Comparison of ENCODE assay signal across 10 mouse cellular contexts in the genomic region with DNA sequence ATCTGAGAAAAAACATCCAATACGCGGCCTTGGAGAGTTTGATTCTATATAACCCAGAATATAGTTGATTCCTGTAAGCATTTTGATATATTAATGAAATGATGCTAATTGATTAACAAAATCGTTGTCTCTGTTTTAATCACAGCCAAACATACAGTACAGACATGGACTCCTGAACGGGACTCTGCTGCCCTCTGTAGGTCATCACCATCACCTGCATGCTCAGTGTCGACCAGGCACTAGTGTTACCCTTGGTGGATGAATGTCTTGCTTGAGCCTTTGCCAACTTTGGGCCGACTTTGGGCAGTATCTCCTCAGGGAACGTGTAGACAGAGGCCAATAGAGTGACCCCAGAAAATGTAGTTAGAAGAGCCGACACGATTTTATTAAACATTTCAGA. TPM values are rescaled to one million over a fixed set of nuclear protein-coding genes. Genes with fewer than 3 reads are reported as not detected.
DNase-seq lines count a peak whose midpoint lies in the region; ATAC-seq and TF ChIP-seq lines count a peak whose summit lies in the region.
"Had no signal": no experiment of that assay in that cellular context is flagged by ENCODE, and none has a peak within 500 bp of the region (broad histone marks: within the 10 kb centered on the region; RNA-seq: fewer than 3 reads in every experiment).

No protein-coding gene starts in this region.

- 48% methylated on average over 9 of the region's 9 CpGs for WGBS in heart, postnatal 0 days
- 59% methylated on average over 9 of the region's 9 CpGs for WGBS in heart, embryonic 12.5 days
- WGBS in embryonic facial prominence, embryonic 11.5 days: 66% methylated on average over 9 of the region's 9 CpGs

- H3K9me3 ChIP-seq in heart, postnatal 0 days (replicated peaks; ENCODE audit: control insufficient read depth, low read length): no peaks in the 10 kb centered on the region
- H3K9me3 ChIP-seq in heart, embryonic 12.5 days (replicated peaks): no peaks in the 10 kb centered on the region
- H3K9me3 ChIP-seq in embryonic facial prominence, embryonic 11.5 days (replicated peaks; ENCODE audit: control insufficient read depth, low read length): no peaks in the 10 kb centered on the region
- H3K9me3 ChIP-seq: neural tube, embryonic 13.5 days had no signal

- no peak for ATAC-seq in heart, postnatal 0 days (ENCODE audit: insufficient read depth, low read depth)
- ATAC-seq in heart, embryonic 12.5 days (ENCODE audit: insufficient number of reproducible peaks, low FRiP score): no peak
- ATAC-seq in embryonic facial prominence, embryonic 11.5 days (replicated peaks; ENCODE audit: insufficient number of reproducible peaks, low FRiP score, low TSS enrichment, low read depth): no peak
- peak; percentile 40; the same call in 1 of the 2 replicates for ATAC-seq in megakaryocyte, adult 5-6 weeks (ENCODE audit: poor library complexity, severe bottlenecking)

- no peak overlapping the region for H3ac ChIP-seq in C2C12 (ENCODE audit: control insufficient read depth, insufficient read length, low read depth)

- no peaks in the 10 kb centered on the region for H3K79me2 ChIP-seq in C2C12 (ENCODE audit: control insufficient read depth, insufficient read depth)

- H3K4me3 ChIP-seq in heart, postnatal 0 days (ENCODE audit: low read depth, low read length): no peak overlapping the region
- no peak overlapping the region for H3K4me3 ChIP-seq in heart, embryonic 12.5 days
- no peak overlapping the region for H3K4me3 ChIP-seq in C2C12 (ENCODE audit: insufficient read depth, poor library complexity, severe bottlenecking)
- H3K4me3 ChIP-seq in embryonic facial prominence, embryonic 11.5 days (ENCODE audit: low read depth, low read length): no peak overlapping the region
- H3K4me3 ChIP-seq: neural tube, embryonic 13.5 days had no signal

- no peak for TF ChIP-seq EP300 in heart, postnatal 0 days (IDR thresholded peaks at IDR 0.05; ENCODE audit: low read depth)

- H3K79me3 ChIP-seq in C2C12 (ENCODE audit: low read depth): no peaks in the 10 kb centered on the region

- no peak overlapping the region for H3K27ac ChIP-seq in heart, postnatal 0 days (ENCODE audit: low read depth)
- no peak overlapping the region for H3K27ac ChIP-seq in heart, embryonic 12.5 days (ENCODE audit: poor library complexity, severe bottlenecking)
- no peak overlapping the region for H3K27ac ChIP-seq in embryonic facial prominence, embryonic 11.5 days (replicated peaks; ENCODE audit: low read depth, low read length)
- H3K27ac ChIP-seq: neural tube, embryonic 13.5 days had no signal

- H3K27me3 ChIP-seq in heart, postnatal 0 days (ENCODE audit: control insufficient read depth, insufficient read depth, low read length): no peaks in the 10 kb centered on the region
- H3K27me3 ChIP-seq in heart, embryonic 12.5 days (replicated peaks): no peaks in the 10 kb centered on the region
- no peaks in the 10 kb centered on the region for H3K27me3 ChIP-seq in C2C12 (ENCODE audit: control insufficient read depth, insufficient read depth, insufficient read length)
- H3K27me3 ChIP-seq in embryonic facial prominence, embryonic 11.5 days (ENCODE audit: control insufficient read depth, insufficient read depth, low read length): no peaks in the 10 kb centered on the region
- H3K27me3 ChIP-seq: neural tube, embryonic 13.5 days had no signal

- no peaks in the 10 kb centered on the region for H3K4me1 ChIP-seq in heart, postnatal 0 days (ENCODE audit: control insufficient read depth, insufficient read depth)
- H3K4me1 ChIP-seq in heart, embryonic 12.5 days (replicated peaks): no peaks in the 10 kb centered on the region
- H3K4me1 ChIP-seq in embryonic facial prominence, embryonic 11.5 days (ENCODE audit: control insufficient read depth, insufficient read depth, low read length): no peaks in the 10 kb centered on the region

- no peak overlapping the region for H3K4me2 ChIP-seq in heart, postnatal 0 days (ENCODE audit: low read depth, low read length)
- H3K4me2 ChIP-seq in heart, embryonic 12.5 days: no peak overlapping the region
- no peak overlapping the region for H3K4me2 ChIP-seq in embryonic facial prominence, embryonic 11.5 days (ENCODE audit: low read depth, low read length)
- H3K4me2 ChIP-seq: neural tube, embryonic 13.5 days had no signal

- no peak overlapping the region for H3K9ac ChIP-seq in heart, postnatal 0 days (replicated peaks; ENCODE audit: low read depth, low read length)
- H3K9ac ChIP-seq in heart, embryonic 12.5 days: no peak overlapping the region
- no peak overlapping the region for H3K9ac ChIP-seq in embryonic facial prominence, embryonic 11.5 days (replicated peaks; ENCODE audit: low read length)
- H3K9ac ChIP-seq: neural tube, embryonic 13.5 days had no signal

- peak; percentile 71 for TF ChIP-seq CTCF in heart, postnatal 0 days (IDR thresholded peaks at IDR 0.05; ENCODE audit: low read depth)
- TF ChIP-seq CTCF in C2C12 (IDR thresholded peaks at IDR 0.05; ENCODE audit: control insufficient read depth, insufficient read depth, insufficient read length): peak; percentile 20

- DNase-seq in heart, postnatal 0 days (ENCODE audit: low spot score): no peak
- DNase-seq in adrenal gland, adult 8-10 months: peak; percentile 26
- peak; percentile 68 for DNase-seq in embryonic facial prominence, embryonic 11.5 days (ENCODE audit: low spot score)
- peak; percentile 58 for DNase-seq in kidney, postnatal 10 days
- no peak for DNase-seq in Muller cell, postnatal 12 days (ENCODE audit: inconsistent ontology term)

- no peaks in the 10 kb centered on the region for H3K36me3 ChIP-seq in heart, postnatal 0 days (replicated peaks; ENCODE audit: control insufficient read depth, insufficient read depth, low read length)
- no peaks in the 10 kb centered on the region for H3K36me3 ChIP-seq in heart, embryonic 12.5 days
- H3K36me3 ChIP-seq in C2C12 (ENCODE audit: control insufficient read depth, insufficient read depth): no peaks in the 10 kb centered on the region
- no peaks in the 10 kb centered on the region for H3K36me3 ChIP-seq in embryonic facial prominence, embryonic 11.5 days (replicated peaks; ENCODE audit: control insufficient read depth, insufficient read depth, low read depth, low read length)
- H3K36me3 ChIP-seq: neural tube, embryonic 13.5 days had no signal

TF ChIP-seq in C2C12, 6 proteins besides CTCF, POLR2A, EP300 and RAD21:
- TF ChIP-seq USF1 (IDR thresholded peaks at IDR 0.05; ENCODE audit: low read depth): no peak
- no peak for TF ChIP-seq MYOD1 (IDR thresholded peaks at IDR 0.05; ENCODE audit: control insufficient read depth, insufficient read length, low read depth)
- TF ChIP-seq CEBPB (IDR thresholded peaks at IDR 0.05; ENCODE audit: low read depth): no peak
- no peak for TF ChIP-seq MYOG (IDR thresholded peaks at IDR 0.05; ENCODE audit: control insufficient read depth, extremely low read depth, insufficient read length)
- TF ChIP-seq FOSL1 (IDR thresholded peaks at IDR 0.05; ENCODE audit: insufficient read depth, low read length, poor library complexity, severe bottlenecking): no peak
- TF ChIP-seq MAX (IDR thresholded peaks at IDR 0.05): no peak

RNA-seq across cellular contexts. Expression of gene Krtap7-1, which starts 9.5 kb away (rescaled TPM):
- not detected in 2 replicates for total RNA-seq in heart, postnatal 0 days (2014; rRNA removed; ENCODE audit: low replicate concordance)
- polyA plus RNA-seq in heart, postnatal 0 days (2015; fragmentation: Nextera tagmentation; extraction: Ambion mirVana): not detected in 2 replicates
- polyA plus RNA-seq in heart, embryonic 12.5 days (2016; fragmentation: Nextera tagmentation; extraction: Ambion mirVana): not detected in 2 replicates
- polyA plus RNA-seq in C2C12 (2012; fragmentation: generic; extraction: Trizol): not detected
- not detected for total RNA-seq in adrenal gland, adult 8-10 months (2022)
- not detected in 2 replicates for polyA plus RNA-seq in embryonic facial prominence, embryonic 11.5 days (2014; fragmentation: Nextera tagmentation; extraction: Ambion mirVana)
- not detected in 2 replicates for total RNA-seq in megakaryocyte, adult 5-6 weeks (2015)
- not detected in 2 replicates for total RNA-seq in megakaryocyte, adult 5-6 weeks (2017)
- polyA plus RNA-seq: intestine, embryonic 14.5 days; neural tube, embryonic 13.5 days had no signal

RNA-seq across cellular contexts. Expression of gene Krtap8-1, which starts 29.9 kb away (rescaled TPM):
- not detected in 2 replicates for total RNA-seq in heart, postnatal 0 days (2014; rRNA removed; ENCODE audit: low replicate concordance)
- not detected in 2 replicates for polyA plus RNA-seq in heart, postnatal 0 days (2015; fragmentation: Nextera tagmentation; extraction: Ambion mirVana)
- polyA plus RNA-seq in heart, embryonic 12.5 days (2016; fragmentation: Nextera tagmentation; extraction: Ambion mirVana): not detected in 2 replicates
- polyA plus RNA-seq in C2C12 (2012; fragmentation: generic; extraction: Trizol): not detected
- not detected for total RNA-seq in adrenal gland, adult 8-10 months (2022)
- not detected in 2 replicates for polyA plus RNA-seq in embryonic facial prominence, embryonic 11.5 days (2014; fragmentation: Nextera tagmentation; extraction: Ambion mirVana)
- not detected in 2 replicates for total RNA-seq in megakaryocyte, adult 5-6 weeks (2015)
- total RNA-seq in megakaryocyte, adult 5-6 weeks (2017): not detected in 2 replicates
- polyA plus RNA-seq: intestine, embryonic 14.5 days; neural tube, embryonic 13.5 days had no signal

RNA-seq across cellular contexts. Expression of gene Krtap11-1, which starts 53.3 kb away (rescaled TPM):
- not detected in 2 replicates for total RNA-seq in heart, postnatal 0 days (2014; rRNA removed; ENCODE audit: low replicate concordance)
- not detected in 2 replicates for polyA plus RNA-seq in heart, postnatal 0 days (2015; fragmentation: Nextera tagmentation; extraction: Ambion mirVana)
- polyA plus RNA-seq in heart, embryonic 12.5 days (2016; fragmentation: Nextera tagmentation; extraction: Ambion mirVana): not detected in 2 replicates
- polyA plus RNA-seq in C2C12 (2012; fragmentation: generic; extraction: Trizol): not detected
- not detected for total RNA-seq in adrenal gland, adult 8-10 months (2022)
- polyA plus RNA-seq in embryonic facial prominence, embryonic 11.5 days (2014; fragmentation: Nextera tagmentation; extraction: Ambion mirVana): not detected in 2 replicates
- total RNA-seq in megakaryocyte, adult 5-6 weeks (2015): not detected in 2 replicates
- total RNA-seq in megakaryocyte, adult 5-6 weeks (2017): not detected in 2 replicates
- polyA plus RNA-seq: intestine, embryonic 14.5 days; neural tube, embryonic 13.5 days had no signal

Comparison
In these comparisons a context has a peak if more than half of its experiments do, and no peak if none do; other contexts are left out.
1. DNase-seq: peak in adrenal gland, adult 8-10 months (single experiment), embryonic facial prominence, embryonic 11.5 days (single experiment) and kidney, postnatal 10 days (single experiment); none in heart, postnatal 0 days (single experiment) and Muller cell, postnatal 12 days (single experiment).